Mouse (Mus musculus): ENCODE measurements around the gene Grasp.

Grasp gene

DNA sequence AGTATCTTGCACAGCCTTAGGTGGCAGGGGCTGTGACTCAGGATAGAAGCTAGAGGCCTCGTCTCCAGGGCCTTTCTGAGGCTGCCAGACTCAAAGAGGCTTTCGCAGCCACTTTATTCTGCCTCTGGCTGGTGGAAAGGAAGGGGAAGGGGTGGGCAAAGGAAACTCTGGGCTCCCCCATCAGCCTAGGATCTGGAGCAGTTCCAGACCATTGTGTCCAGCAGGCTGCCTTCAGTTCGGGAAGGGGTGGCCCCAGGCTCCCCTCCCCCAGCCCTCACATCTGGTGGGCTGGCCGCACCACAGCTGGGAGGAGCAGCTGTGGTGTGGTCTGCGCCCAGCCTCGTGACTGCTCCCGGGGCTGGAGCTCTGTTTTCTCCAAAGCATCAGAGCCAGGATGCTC is 4.0 kb downstream of the Grasp start:
- no peak for DNase-seq (ENCODE audit: low read depth, low spot score)

DNA sequence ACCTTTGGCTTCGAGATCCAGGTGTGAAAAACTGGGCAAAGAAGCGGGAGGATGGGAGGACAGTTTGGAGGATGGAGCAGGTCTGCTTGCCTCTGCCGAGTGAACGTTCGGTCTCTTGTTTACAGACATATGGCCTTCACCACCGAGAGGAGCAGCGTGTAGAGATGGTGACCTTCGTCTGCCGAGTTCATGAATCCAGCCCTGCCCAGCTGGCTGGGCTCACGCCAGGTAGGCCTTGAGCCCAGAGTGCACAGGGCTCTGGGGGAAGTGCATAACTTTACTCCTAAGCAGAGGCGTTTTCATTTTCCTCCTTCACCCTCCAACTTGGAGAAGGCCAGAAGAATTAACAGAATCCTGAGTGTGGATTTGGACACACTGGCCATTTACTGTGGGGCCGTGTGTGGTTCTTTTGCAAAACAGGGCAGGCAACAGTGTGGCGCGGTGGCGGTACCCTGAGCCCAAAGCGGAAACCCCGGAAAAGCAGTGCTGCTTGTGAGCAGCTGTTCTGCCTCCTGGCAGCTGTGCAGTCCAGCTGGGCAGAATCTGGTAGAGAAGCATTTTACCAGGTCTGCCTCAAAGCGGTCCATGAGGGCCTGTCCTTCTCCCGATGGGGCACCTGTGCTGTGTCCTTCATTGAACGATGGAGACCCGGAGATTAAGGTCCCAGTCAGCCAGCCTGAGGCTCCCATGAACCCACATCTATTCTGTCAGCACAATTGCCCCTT is 5.0 kb downstream of the Grasp start:
- DNase-seq (ENCODE audit: low read depth, low spot score), result no peak

GRCm38 (mm10) chr15:101230503-101230902 is 6.5 kb downstream of the Grasp start:
- no peak for DNase-seq (ENCODE audit: low read depth, low spot score)

DNA sequence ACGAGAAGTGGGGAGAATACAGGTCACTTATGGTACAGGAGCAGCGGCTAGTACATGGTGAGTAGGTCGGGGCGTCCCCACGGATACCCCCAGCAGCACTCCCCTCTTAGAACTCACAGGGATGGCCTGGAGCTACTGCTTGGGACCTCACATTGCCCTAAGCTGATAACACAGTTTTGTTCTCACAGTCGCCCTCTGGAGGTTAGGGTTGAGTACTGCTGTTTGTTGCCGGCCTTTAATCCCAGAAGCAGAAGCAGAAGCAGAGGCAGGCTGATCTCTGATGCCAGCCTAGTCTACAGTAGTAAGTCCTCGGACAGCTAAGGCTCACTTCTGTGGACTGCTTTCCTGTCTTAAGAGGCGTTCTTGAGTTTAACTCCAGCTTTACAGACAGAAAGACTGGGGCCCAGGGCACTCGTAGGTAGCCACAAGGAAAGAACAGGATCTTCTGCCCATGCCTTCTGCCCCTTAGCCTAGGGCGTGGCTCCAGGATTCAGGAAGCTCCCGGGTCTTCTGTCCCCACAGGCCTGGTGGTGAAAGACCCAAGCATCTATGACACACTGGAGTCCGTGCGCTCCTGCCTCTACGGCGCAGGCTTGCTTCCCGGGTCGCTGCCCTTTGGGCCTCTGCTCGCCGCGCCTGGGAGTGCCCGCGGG is 7.1 kb downstream of the Grasp start:
- no peak for DNase-seq (ENCODE audit: low read depth, low spot score)

DNA sequence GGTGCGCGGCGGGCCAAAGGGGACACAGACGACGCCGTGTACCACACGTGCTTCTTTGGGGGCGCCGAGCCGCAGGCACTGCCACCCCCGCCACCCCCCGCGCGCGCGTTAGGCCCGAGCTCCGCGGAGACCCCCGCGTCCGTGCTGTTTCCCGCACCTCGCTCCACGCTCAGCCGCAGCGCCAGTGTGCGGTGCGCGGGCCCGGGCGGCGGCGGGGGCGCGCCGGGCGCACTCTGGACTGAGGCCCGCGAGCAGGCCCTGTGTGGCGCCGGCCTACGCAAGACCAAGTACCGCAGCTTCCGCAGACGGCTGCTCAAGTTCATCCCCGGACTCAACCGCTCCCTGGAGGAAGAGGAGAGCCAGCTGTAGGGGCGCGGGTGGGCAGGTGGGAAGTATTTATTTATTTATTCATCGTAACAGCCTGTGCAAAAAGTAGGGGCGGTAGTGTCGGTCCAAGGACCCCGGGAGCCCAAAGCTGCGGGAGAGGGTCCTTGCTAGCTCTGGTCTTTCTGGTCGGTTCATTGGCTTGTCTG is 7.7 kb downstream of the Grasp start:
- DNase-seq (ENCODE audit: low read depth, low spot score), result no peak

- DNase-seq (ENCODE audit: low read depth, low spot score), result no peak
Observed at GRCm38 (mm10) chr15:101232607-101233006, 8.6 kb downstream of the Grasp start.

DNA sequence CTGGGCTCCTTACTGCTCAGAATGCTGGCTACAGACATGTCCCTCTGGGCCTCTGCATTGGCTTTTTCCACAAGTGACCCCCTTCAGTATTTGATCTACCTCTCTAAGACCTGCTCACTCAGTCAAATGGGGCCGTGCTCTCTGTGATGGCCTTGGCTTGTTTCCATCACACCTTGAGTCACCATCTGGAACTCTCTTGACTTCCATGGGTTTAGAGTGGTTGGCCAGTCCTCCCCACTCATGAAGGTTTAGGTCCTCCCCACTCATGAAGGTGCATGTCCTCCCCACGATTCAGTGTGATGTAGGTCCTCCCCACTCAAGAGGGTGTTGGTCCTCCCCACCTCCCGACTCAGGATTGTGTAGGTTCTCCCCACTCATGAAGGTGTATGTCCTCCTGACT is 9.2 kb downstream of the Grasp start:
- DNase-seq (ENCODE audit: low read depth, low spot score), result no peak

DNA sequence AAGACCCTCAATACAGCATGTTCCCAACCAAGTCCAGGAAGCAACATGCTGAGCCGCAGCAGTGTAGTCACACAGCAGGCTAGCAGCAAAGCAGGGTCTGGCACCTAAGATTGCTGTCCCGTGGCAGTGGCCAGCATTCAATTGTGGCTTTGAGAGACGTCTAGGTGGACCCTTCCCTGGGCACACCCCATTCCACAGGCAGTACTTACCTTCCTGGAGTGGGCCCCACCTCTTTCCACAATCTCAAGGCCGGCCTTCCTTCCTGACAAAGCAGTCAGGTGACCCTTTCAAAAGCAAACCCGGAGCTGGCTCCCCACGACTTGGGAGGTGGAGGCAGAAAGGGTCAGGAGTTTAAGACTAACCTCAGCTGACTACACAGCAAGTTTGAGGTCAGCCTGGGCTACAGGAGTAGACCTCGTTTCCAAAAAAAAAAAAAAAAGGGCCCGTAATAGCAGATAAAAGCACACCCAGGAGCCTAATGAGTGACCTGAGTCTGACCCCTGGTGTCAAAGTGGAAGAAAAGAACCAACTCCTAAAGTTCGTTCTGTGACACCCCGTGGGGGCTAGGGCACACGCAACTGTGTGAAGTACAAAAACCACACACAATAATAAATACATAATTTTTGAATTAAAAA is 9.8 kb downstream of the Grasp start:
- DNase-seq (ENCODE audit: low read depth, low spot score), result no peak

- DNase-seq (ENCODE audit: low read depth, low spot score), result no peak
Observed at GRCm38 (mm10) chr15:101234611-101235341, 10.8 kb downstream of the Grasp start.

DNA sequence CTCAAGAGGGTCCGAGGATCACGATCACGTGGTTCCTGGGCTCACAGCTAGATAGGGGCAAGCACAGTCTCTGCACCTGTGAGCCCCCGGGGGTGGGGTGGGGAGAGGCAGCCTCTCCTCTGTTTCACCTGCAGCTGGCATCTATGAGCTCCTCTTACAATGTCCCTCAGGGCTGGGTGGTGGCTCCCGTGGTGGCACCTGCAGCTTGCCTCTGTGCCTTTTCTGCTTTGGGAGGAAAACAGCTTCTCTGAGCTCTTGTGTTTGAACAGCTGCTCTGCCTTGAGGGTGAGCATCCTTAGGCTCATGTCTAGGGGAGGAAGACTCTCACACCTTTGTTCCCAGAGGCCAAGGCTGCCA is 11.3 kb downstream of the Grasp start:
- no peak for DNase-seq (ENCODE audit: low read depth, low spot score)

DNA sequence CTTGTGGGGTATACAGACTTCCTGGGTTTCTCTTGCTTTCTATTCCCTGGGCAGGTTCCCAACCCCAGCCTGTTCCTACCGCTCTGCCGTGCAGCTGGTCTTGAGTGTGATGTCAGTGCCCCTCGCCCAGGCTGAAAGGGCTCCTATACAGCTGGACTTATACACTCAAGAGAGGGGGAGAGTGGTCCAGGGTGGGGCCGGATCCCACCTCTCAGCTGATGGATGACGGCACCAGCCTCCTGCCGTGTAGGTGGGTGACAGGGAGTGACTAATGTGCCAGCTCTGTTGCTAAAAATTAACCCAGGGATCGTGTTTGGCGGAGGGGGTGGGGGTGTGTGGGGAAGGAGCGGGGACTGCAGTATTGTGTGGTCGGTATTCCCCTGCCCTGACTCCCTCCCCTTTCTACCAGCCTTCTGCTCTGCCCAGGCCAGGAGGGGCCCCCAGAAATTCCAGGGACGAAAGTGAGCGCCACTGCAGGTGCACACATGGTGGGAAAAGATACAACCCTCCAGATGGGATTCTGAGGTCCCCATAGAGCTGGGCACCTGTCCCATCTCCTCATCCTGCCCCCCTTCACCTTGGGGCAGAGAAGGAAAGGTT is 11.8 kb downstream of the Grasp start:
- DNase-seq (ENCODE audit: low read depth, low spot score), result no peak

DNA sequence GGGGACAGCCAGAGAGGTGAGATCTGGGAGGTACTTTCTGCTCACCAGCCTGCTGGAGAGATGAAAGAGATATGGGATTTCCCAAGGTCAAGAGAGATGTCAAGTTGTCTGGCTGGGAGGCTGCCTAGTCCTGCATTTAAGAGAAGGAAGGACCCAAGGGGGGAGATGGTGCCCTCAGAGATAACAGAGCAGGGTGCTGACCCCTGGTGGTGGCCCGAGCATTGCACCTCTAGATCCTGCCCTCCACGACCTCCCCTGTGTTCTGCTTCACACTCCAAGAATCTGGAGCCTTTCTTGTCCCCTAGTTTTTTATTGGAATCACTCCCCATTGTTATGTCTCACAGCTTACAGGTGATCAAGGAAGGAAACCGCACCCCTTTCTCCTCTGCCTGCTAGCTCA is 12.9 kb downstream of the Grasp start:
- no peak for DNase-seq (ENCODE audit: low read depth, low spot score)

GRCm38 (mm10) chr15:101238885-101239511 is 15.0 kb downstream of the Grasp start:
- DNase-seq (ENCODE audit: low read depth, low spot score), result no peak

- no peak for DNase-seq (ENCODE audit: low read depth, low spot score)
Observed at GRCm38 (mm10) chr15:101239821-101240220, 15.8 kb downstream of the Grasp start.

DNA sequence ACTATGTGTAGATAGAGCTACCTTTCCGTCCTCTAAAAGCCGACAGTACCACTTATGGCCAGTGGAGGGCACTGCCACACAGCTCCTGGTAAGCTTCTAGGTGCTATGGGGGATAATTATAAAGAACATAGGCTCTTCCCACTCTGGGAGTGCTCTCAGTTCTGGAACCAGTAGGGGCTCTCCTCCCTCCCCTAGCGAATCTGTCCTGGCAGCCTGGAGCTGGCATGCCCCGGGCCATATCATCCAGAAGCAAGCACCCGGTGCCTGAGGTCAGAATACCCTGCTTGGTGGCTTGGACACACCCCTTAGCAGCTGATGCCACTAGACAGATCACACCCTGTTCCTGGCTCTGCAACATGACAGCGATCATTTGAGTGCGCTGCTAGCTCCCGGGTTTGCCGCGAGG is 16.8 kb downstream of the Grasp start:
- peak; percentile 72 for DNase-seq (ENCODE audit: low read depth, low spot score)

DNA sequence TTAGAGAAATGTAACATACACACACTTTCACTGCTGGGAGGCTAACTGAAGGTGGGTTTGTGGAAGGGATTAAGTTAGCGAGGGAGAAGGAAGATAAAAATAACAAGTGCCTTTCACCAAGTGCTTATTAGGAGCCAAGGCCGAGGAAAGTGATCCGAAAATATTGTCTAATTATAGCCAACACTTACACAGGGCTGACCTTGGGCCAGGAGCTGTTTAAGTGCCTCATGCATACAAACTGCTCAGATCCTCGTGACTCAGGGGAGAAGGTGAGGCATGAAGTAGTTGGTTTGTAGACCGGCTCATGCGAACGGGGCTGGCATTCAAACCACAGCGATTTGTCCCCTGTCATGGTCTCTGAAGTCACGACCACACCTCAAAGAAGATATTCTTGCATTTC is 17.2 kb downstream of the Grasp start:
- no peak for DNase-seq (ENCODE audit: low read depth, low spot score)

GRCm38 (mm10) chr15:101241853-101242252 is 17.9 kb downstream of the Grasp start:
- DNase-seq (ENCODE audit: low read depth, low spot score), result no peak

DNA sequence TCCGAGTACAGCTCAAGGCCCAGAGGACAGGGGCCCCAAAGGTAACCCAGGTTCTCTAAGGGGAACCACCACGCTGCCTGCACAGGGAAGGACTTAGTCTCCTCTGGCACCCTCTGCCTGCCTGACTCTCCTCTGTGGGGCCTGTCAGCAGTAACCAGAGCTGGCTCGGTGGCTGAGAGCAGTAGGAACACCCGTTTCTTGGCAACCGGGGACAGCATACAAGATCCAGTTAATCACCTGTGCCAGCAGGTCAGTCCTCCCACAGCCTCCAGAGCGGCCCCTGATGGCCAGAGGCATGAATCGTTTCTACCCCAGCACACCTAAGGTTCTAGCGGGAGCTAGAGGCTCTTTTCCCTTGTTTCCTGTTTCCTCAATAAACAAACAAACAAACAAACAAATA is 18.7 kb downstream of the Grasp start:
- no peak for DNase-seq (ENCODE audit: low read depth, low spot score)

DNA sequence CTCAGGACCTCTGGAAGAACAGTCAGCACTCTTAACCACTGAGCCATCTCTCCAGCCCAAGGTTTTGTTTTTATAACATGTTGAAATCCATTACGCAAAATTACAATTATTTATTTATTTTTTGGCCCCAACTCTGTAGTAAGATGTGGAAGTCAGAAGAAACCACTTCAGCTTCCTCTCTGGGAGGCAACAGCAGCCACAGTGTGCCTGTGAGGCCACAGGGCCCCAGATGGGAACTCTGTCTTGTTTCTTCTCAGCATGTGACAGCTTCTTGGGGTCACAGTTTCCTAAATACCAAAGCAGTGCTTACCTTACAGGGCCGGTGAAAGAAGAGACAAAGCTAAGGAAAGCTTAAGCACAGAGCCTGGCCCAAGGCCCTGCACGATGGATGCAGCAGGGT is 20.0 kb downstream of the Grasp start:
- no peak for DNase-seq (ENCODE audit: low read depth, low spot score)

DNA sequence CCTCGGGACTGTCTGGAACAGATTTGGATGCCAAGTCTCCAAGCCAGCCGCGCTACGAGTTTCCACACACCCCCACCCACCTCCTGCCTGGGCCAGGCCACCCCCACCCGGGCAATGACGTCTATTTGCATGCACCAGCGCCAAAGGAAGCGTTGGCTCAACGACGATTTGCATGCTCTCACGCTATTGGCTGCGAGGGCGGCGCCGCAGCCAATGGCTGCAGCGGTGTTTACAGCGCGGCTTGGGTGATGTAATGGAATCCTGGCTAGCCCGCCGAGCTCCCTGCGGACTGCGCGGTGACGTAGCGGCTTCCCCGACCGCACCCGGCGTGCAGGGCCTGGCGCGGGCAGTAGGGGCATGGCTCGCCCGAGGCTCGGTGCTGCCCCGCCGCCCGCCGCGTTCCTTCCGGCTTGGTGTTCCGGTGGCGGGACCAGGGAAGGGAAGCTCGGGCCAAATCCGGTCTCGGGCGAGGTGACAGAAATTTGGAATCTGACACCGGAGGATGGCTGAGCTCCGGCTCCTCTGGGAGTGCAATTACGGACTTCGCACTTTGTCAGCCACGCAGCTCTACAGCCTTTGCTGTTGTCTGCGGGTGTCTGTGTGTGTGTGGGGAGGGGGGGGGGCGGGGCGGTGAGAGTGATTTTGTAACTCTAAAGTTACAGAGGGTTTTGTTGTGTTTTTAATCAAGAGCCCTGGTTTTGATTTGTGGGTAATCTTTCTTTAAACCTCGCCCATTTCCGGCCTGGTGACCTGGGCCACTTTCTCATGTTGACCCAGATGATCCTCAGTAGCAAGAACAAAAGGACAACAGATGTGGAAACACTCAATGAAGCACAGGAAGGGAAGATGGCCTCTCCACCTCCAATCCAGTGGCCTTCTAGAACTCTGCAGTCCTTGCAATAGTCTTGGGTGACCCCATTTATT is 22.5 kb downstream of the Grasp start:
- peak; percentile 95 for DNase-seq (ENCODE audit: low read depth, low spot score)

All from retina, adult 2 months (tissue).